Mouse (Mus musculus): ENCODE measurements around the gene Furin. TPM values are rescaled to one million over a fixed set of nuclear protein-coding genes. Genes with fewer than 3 reads are reported as not detected.
A peak's percentile ranks its signal among the peaks of the same experiment; 100 is the strongest.

Furin gene
- polyA plus RNA-seq, 1 experiment from 2014 or later: 3.9 TPM

GRCm38 (mm10) chr7:80373352-80373751, 31.9 kb downstream of the Furin start:
- WGBS: 83% methylated on average over 4 of the region's 4 CpGs
- Histone ChIP-seq H3K36me3 (ENCODE audit: control insufficient read depth, insufficient read depth, low read length) (0 out of 2 replicates have a peak, but pooled peaks cover 4% of the 10 kb centered on the region), H3K4me2 (ENCODE audit: low read length) (no peak overlapping the region), H3K27me3 (ENCODE audit: control insufficient read depth, insufficient read depth, low read depth, low read length) (no peaks in the 10 kb centered on the region), H3K4me3 (ENCODE audit: low read depth, low read length) (no peak overlapping the region), H3K27ac (ENCODE audit: low read length) (no peak overlapping the region), H3K9me3 (replicated peaks; ENCODE audit: control insufficient read depth, low read length, poor library complexity, severe bottlenecking) (no peaks in the 10 kb centered on the region), H3K4me1 (ENCODE audit: control insufficient read depth, insufficient read depth, low read length) (peaks cover 19% of the 10 kb centered on the region), H3K9ac (ENCODE audit: low read depth, low read length) (no peak overlapping the region)
- no peak for ATAC-seq

GRCm38 (mm10) chr7:80372667-80373066, 32.6 kb downstream of the Furin start:
- Histone ChIP-seq H3K9ac (ENCODE audit: low read depth, low read length) (no peak overlapping the region), H3K27ac (ENCODE audit: low read length) (no peak overlapping the region), H3K36me3 (ENCODE audit: control insufficient read depth, insufficient read depth, low read length) (0 out of 2 replicates have a peak, but pooled peaks cover 7% of the 10 kb centered on the region), H3K4me1 (ENCODE audit: control insufficient read depth, insufficient read depth, low read length) (peaks cover 19% of the 10 kb centered on the region), H3K9me3 (replicated peaks; ENCODE audit: control insufficient read depth, low read length, poor library complexity, severe bottlenecking) (no peaks in the 10 kb centered on the region), H3K4me2 (ENCODE audit: low read length) (no peak overlapping the region), H3K27me3 (ENCODE audit: control insufficient read depth, insufficient read depth, low read depth, low read length) (no peaks in the 10 kb centered on the region), H3K4me3 (ENCODE audit: low read depth, low read length) (no peak overlapping the region)
- ATAC-seq: no peak
- WGBS: 52% methylated on average over 2 of the region's 2 CpGs

- H3K27ac ChIP-seq (ENCODE audit: low read length): no peak overlapping the region
- no peaks in the 10 kb centered on the region for H3K27me3 ChIP-seq (ENCODE audit: control insufficient read depth, insufficient read depth, low read depth, low read length)
- peaks cover 8% of the 10 kb centered on the region; the same call in 1 of the 2 replicates for H3K36me3 ChIP-seq (ENCODE audit: control insufficient read depth, insufficient read depth, low read length)
- H3K9me3 ChIP-seq (replicated peaks; ENCODE audit: control insufficient read depth, low read length, poor library complexity, severe bottlenecking): no peaks in the 10 kb centered on the region
- no peak overlapping the region for H3K4me2 ChIP-seq (ENCODE audit: low read length)
- peaks cover 19% of the 10 kb centered on the region for H3K4me1 ChIP-seq (ENCODE audit: control insufficient read depth, insufficient read depth, low read length)
- no peak overlapping the region for H3K9ac ChIP-seq (ENCODE audit: low read depth, low read length)
- WGBS: 82% methylated on average over 3 of the region's 3 CpGs
- H3K4me3 ChIP-seq (ENCODE audit: low read depth, low read length): no peak overlapping the region
- ATAC-seq: no peak
Observed at GRCm38 (mm10) chr7:80372166-80372565, 33.1 kb downstream of the Furin start.

- Histone ChIP-seq H3K9me3 (replicated peaks; ENCODE audit: control insufficient read depth, low read length, poor library complexity, severe bottlenecking) (no peaks in the 10 kb centered on the region), H3K4me2 (ENCODE audit: low read length) (peak within 1 kb of the TSS; percentile 66), H3K9ac (ENCODE audit: low read depth, low read length) (peak within 1 kb of the TSS; percentile 95), H3K27ac (ENCODE audit: low read length) (peak within 1 kb of the TSS; percentile 87), H3K36me3 (ENCODE audit: control insufficient read depth, insufficient read depth, low read length) (peaks cover 16% of the 10 kb centered on the region), H3K4me1 (ENCODE audit: control insufficient read depth, insufficient read depth, low read length) (peaks cover 19% of the 10 kb centered on the region), H3K4me3 (ENCODE audit: low read depth, low read length) (peak within 1 kb of the TSS; percentile 86), H3K27me3 (ENCODE audit: control insufficient read depth, insufficient read depth, low read depth, low read length) (no peaks in the 10 kb centered on the region)
- WGBS: 1% methylated on average over 51 of the region's 86 CpGs
- peak; percentile 73 for ATAC-seq
Observed at GRCm38 (mm10) chr7:80371041-80371751, 34.0 kb downstream of the Furin start, which contains the start of gene Man2a2. Man2a2 (minus strand) TSS chr7:80371375.

GRCm38 (mm10) chr7:80370649-80371040, 34.6 kb downstream of the Furin start:
- Histone ChIP-seq H3K36me3 (ENCODE audit: control insufficient read depth, insufficient read depth, low read length) (peaks cover 20% of the 10 kb centered on the region), H3K9me3 (replicated peaks; ENCODE audit: control insufficient read depth, low read length, poor library complexity, severe bottlenecking) (no peaks in the 10 kb centered on the region), H3K4me1 (ENCODE audit: control insufficient read depth, insufficient read depth, low read length) (peaks cover 14% of the 10 kb centered on the region), H3K4me3 (ENCODE audit: low read depth, low read length) (peak overlapping the region; percentile 86), H3K4me2 (ENCODE audit: low read length) (peak overlapping the region; percentile 66), H3K27ac (ENCODE audit: low read length) (peak overlapping the region; percentile 87), H3K27me3 (ENCODE audit: control insufficient read depth, insufficient read depth, low read depth, low read length) (no peaks in the 10 kb centered on the region), H3K9ac (ENCODE audit: low read depth, low read length) (peak overlapping the region; percentile 95)
- ATAC-seq: peak; percentile 69
- 2% methylated on average over 30 of the region's 31 CpGs for WGBS

GRCm38 (mm10) chr7:80369967-80370431, 35.2 kb downstream of the Furin start:
- Histone ChIP-seq H3K4me1 (ENCODE audit: control insufficient read depth, insufficient read depth, low read length) (peaks cover 14% of the 10 kb centered on the region), H3K9ac (ENCODE audit: low read depth, low read length) (peak overlapping the region; percentile 95), H3K9me3 (replicated peaks; ENCODE audit: control insufficient read depth, low read length, poor library complexity, severe bottlenecking) (no peaks in the 10 kb centered on the region), H3K4me3 (ENCODE audit: low read depth, low read length) (peak overlapping the region; percentile 86), H3K36me3 (ENCODE audit: control insufficient read depth, insufficient read depth, low read length) (peaks cover 21% of the 10 kb centered on the region), H3K4me2 (ENCODE audit: low read length) (peak overlapping the region; percentile 66), H3K27me3 (ENCODE audit: control insufficient read depth, insufficient read depth, low read depth, low read length) (no peaks in the 10 kb centered on the region), H3K27ac (ENCODE audit: low read length) (peak overlapping the region; percentile 87)
- ATAC-seq: no peak; the same call in 1 of the 2 replicates
- WGBS: 55% methylated on average over 4 of the region's 4 CpGs

- 66% methylated on average over 5 of the region's 5 CpGs for WGBS
- H3K4me3 ChIP-seq (ENCODE audit: low read depth, low read length): peak overlapping the region; percentile 86
Observed at GRCm38 (mm10) chr7:80369461-80369860, 35.8 kb downstream of the Furin start.

GRCm38 (mm10) chr7:80368635-80369421, 36.4 kb downstream of the Furin start:
- Histone ChIP-seq H3K9me3 (replicated peaks; ENCODE audit: control insufficient read depth, low read length, poor library complexity, severe bottlenecking) (no peaks in the 10 kb centered on the region), H3K27me3 (ENCODE audit: control insufficient read depth, insufficient read depth, low read depth, low read length) (no peaks in the 10 kb centered on the region), H3K4me3 (ENCODE audit: low read depth, low read length) (no peak overlapping the region), H3K4me1 (ENCODE audit: control insufficient read depth, insufficient read depth, low read length) (peaks cover 14% of the 10 kb centered on the region), H3K36me3 (ENCODE audit: control insufficient read depth, insufficient read depth, low read length) (peaks cover 28% of the 10 kb centered on the region), H3K4me2 (ENCODE audit: low read length) (peak overlapping the region; percentile 66; the same call in 1 of the 2 replicates), H3K27ac (ENCODE audit: low read length) (no peak overlapping the region), H3K9ac (ENCODE audit: low read depth, low read length) (no peak overlapping the region)
- WGBS: 87% methylated on average over 20 of the region's 20 CpGs
- ATAC-seq: no peak

More at GRCm38 (mm10) chr7:80369461-80369860, 35.8 kb downstream of the Furin start:
- Histone ChIP-seq H3K36me3 (ENCODE audit: control insufficient read depth, insufficient read depth, low read length) (peaks cover 23% of the 10 kb centered on the region), H3K27ac (ENCODE audit: low read length) (no peak overlapping the region), H3K9ac (ENCODE audit: low read depth, low read length) (0 out of 2 replicates have a peak overlapping the region, but pooled peaks have one; percentile 18), H3K4me2 (ENCODE audit: low read length) (peak overlapping the region; percentile 66), H3K4me1 (ENCODE audit: control insufficient read depth, insufficient read depth, low read length) (peaks cover 14% of the 10 kb centered on the region), H3K9me3 (replicated peaks; ENCODE audit: control insufficient read depth, low read length, poor library complexity, severe bottlenecking) (no peaks in the 10 kb centered on the region), H3K27me3 (ENCODE audit: control insufficient read depth, insufficient read depth, low read depth, low read length) (no peaks in the 10 kb centered on the region)
- no peak for ATAC-seq
